Mouse (Mus musculus): ENCODE measurements around the gene Pdlim7. TPM values are rescaled to one million over a fixed set of nuclear protein-coding genes. Genes with fewer than 3 reads are reported as not detected.

Gene Pdlim7
- total RNA-seq, 2 experiments from 2014 or later: 82.1 to 101 TPM

DNA sequence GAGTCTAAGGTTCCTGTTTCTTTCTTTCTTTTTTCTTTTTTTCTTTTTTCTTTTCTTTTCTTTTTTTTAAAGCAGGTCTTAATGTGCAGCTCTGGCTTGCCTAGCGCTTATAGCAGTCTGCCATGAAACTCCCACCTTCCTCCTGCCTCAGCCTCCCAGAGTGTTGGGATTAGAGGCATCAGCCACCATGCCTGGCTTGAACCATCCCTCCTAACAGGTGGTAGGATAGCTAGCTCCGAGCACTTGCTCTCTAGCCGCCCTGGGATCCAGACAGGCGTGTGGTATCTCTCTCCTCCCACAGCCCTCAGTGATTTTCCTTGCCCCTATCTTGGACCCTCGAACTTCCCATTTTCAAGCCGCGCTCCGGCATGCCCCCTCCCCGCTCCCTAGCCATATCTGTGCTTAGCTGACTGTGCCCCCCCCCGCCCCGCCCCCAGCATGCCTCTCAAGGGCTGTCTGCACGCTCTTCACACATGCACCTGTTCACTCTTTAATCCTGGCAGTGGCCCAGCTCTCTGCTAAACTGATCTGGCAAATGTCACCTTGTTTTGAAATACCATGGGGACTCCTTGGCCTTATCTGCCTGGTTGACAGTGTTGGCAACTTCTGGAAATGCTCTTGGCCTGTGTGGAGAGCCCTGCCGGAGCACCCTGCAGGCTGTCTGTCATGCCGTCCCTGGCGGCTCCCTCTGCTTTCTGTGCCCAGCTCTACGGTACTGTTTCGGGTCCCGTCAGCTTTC is 18.4 kb downstream of the Pdlim7 start:
- peak in 1 of 2 experiments; percentile 24 for DNase-seq (ENCODE audit: low spot score in 2 of 2)
- intact Hi-C loops (cut with DNase I): no loop called here

DNA sequence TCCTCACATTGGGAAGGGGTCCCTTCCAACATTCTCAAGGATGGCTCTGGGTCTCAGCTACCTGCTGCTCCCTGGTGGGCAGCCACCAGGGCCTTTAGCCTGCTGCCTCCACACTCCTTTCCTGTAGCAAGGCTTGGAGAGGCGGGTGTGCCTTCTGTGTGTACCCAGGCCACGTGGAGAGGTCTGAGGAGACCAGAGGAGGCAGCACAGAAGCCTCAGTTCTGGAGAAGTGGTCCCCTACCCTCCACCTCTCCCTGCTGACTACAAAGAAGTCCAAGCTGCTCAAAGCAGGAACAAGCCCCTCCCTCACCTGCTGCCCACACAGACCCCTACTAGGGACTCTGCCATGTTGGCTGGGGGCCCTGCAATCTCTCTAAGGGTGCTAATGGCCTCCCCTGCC is 19.2 kb downstream of the Pdlim7 start:
- no peak for DNase-seq (ENCODE audit: low spot score in 2 of 2)

DNA sequence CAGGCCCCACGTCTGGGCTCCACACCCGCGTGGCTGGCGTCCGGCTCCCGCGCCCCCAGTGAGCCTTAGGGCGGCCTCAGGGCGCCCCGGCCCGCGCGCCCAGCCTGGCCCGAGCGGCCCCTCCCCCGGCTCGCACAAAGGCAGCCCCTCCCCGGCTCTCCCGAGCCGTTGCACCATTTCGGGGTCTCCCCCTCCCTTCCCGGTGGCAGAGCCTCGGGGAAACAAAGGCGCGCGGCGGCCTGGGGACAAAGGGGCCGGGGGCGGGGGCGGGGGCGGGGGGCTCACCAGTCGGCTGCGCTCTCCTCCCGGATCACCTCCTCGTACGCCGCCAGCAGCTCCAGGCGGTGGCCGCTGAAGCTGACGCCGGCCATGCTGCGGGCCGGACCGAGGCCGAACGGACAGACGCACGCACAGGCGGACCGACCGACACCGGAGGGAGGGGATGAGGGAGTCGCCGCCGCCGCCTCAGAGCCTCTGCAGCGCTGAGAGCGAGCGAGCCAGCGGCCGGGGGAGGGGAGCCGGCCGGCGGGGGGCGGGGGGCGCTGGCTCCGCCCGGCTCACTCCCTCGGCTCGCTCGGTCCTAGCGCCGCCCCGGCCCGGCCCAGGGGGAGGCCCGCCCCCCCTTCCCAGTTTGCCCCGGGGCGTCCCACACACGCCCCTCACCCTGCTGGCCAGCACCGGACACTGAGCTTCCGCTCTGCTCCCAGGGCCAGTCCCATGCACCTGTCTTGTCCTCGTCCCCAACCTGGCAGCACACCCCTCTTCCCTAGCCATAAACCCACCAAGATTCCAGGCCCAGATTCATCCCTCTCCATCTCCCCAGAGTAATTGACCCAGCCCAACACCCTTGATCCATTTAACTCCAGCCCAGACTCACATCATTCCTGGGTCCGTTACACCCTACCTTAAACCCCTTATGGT is 25.6 kb downstream of the Pdlim7 start, which contains the start of gene Dbn1:
TSS of gene Dbn1 (minus strand) at position 534 of the 921 bp plus-strand sequence.
- peak in 1 of 2 experiments; percentile 64 for DNase-seq (ENCODE audit: low spot score in 2 of 2)
- intact Hi-C loops (cut with DNase I): no loop called here

More for the DNA sequence above, 19.2 kb downstream of the Pdlim7 start:
- intact Hi-C loops (cut with DNase I): no loop called here

GRCm38 (mm10) chr13:55486916-55487577 is 26.4 kb downstream of the Pdlim7 start:
- intact Hi-C loops (cut with DNase I): no loop called here
- peak in 1 of 2 experiments; percentile 32 for DNase-seq (ENCODE audit: low spot score in 2 of 2)

DNA sequence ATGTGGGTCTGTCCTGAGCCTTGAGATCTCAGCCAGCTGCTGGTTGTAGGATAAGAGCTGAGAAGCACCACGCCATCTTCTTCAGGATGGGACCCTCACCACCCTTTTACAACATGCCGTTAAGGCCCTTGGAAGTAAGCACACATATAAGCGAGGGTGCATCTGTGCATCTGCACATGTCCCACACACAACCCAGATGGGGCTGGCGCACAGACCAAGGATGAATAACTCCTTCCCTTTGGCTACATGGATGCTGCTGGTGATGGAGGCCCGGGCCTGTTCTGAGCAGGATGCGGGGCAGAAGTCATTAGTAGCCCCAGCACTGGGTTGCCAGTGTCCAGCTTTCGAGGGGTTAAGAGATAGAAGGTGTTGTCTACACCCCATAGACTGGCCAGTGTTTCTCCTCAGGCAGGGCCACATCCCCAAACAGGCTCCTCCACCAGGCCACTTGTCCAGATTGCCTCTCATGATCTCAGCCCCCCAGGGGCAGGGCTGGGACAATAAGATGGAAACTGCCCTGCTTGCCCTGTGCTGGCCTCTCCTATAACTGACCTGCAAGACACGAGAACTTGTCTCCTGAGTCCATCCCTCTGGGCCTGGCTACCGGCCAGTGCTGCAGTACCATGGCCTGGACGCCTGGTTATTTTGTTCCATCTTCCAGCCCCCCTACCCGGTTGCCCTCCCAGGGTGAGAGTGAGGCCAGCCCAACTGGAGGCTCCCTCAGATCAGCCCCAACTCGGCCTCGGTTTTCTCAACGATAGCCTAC is 27.3 kb downstream of the Pdlim7 start:
- DNase-seq (ENCODE audit: low spot score in 2 of 2): peak in 1 of 2 experiments; percentile 22
- intact Hi-C loops (cut with DNase I): no loop called here

DNA sequence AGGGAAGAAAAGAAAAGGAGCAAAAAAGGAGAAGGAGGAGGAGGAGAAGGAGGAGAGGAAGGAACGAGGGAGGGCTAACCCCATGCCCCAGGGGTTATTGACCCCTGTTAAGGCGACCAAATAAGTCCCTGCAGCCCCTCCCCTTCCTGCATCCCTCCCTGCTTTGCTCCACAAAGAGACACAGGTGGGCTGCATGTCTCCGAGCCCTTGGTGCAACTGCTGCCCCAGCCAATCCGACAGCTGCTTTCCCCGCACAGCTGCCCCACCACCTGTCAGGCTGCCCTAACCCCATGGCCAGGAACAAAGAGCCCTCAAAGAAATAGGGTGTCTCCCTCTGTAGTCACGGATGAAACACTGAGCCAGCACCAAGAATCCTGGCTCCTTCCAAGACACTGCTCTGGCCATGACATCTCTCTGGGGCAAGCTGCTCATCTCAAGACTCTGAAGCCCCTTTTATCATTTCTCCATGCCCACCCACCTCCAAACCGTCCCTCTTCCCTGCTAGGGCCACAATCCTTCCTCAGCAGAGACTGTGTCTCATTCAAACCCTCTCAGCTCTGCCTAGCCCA is 28.9 kb downstream of the Pdlim7 start:
- intact Hi-C loops (cut with DNase I): no loop called here
- peak in 1 of 2 experiments; percentile 21 for DNase-seq (ENCODE audit: low spot score in 2 of 2)

GRCm38 (mm10) chr13:55483593-55483992 is 29.9 kb downstream of the Pdlim7 start:
- intact Hi-C loops (cut with DNase I): loop anchor here (2.0 kb wide), 1 partner anchor 29 kb away; the partner anchor contains the start of gene Pdlim7
- peak; percentile 90 to 91 for DNase-seq (ENCODE audit: low spot score in 2 of 2)

DNA sequence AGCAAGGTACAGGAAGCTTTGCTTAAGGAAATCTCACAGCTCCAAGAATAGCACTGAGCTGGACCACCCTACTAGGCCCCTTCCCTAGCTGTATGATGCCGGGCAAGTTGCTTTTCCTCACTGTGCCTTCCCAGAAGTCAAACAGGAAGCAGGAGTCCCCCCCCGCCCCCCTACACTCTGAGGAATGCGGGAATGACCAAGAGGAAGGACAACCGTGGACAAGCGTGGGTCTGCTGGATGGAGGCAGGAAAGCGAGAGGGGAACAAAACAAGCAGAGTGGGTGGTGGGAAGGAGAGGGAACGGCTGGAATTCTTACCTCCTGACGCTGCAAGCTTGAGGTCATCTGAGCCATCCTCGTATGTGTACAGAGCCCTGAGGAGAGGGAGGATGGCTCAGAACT is 30.4 kb downstream of the Pdlim7 start:
- intact Hi-C loops (cut with DNase I): loop anchor here (2.0 kb wide), 1 partner anchor 30 kb away; the partner anchor contains the start of gene Pdlim7
- peak in 1 of 2 experiments; percentile 32 for DNase-seq (ENCODE audit: low spot score in 2 of 2)

GRCm38 (mm10) chr13:55482542-55482941 is 30.9 kb downstream of the Pdlim7 start:
- intact Hi-C loops (cut with DNase I): loop anchor here (2.0 kb wide), 1 partner anchor 30 kb away; the partner anchor contains the start of gene Pdlim7
- DNase-seq (ENCODE audit: low spot score in 2 of 2): peak in 1 of 2 experiments; percentile 19

DNA sequence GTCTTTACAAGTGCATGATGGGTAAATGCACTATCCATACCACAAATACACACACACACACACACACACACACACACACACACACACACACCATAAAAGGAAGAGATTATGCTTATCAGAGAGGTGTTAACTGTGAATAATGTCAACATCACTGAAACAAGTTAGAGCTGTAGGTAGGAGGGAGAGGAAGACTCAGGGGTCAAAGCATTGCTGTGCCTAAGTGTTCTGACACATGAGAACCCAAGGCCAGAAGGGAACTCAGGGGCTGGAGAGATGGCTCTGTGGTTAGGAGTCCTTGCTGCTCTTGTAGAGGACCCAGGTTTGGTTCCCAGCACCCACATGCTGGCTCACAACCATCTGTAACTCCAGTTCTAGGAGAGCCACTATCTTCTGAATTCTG is 33.5 kb downstream of the Pdlim7 start:
- DNase-seq (ENCODE audit: low spot score in 2 of 2): no peak
- intact Hi-C loops (cut with DNase I): no loop called here

GRCm38 (mm10) chr13:55479008-55479407 is 34.5 kb downstream of the Pdlim7 start:
- intact Hi-C loops (cut with DNase I): no loop called here

GRCm38 (mm10) chr13:55478036-55478435 is 35.4 kb downstream of the Pdlim7 start:
- intact Hi-C loops (cut with DNase I): no loop called here

More at GRCm38 (mm10) chr13:55479008-55479407, 34.5 kb downstream of the Pdlim7 start:
- no peak for DNase-seq (ENCODE audit: low spot score in 2 of 2)

DNA sequence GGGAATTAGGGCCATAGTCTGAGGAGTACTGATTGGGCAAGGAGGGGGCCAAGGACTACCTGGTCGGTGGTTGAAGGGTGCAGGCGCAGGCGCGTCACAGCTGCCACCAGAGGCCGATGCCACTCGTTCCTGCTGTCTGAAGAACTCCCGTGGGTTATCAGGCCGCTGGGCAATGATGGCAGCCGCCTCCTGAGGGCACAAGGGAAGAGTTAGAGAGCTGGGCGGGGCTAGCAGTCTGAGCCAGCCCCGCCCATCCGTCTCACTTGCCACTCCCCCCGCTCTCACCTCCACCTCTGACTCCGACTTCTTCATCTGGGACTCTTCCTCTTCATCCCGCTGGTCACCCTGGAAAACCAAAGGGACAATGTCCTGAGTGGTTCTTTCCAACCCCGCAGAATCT is 36.0 kb downstream of the Pdlim7 start:
- no peak for DNase-seq (ENCODE audit: low spot score in 2 of 2)
- intact Hi-C loops (cut with DNase I): no loop called here

More at GRCm38 (mm10) chr13:55478036-55478435, 35.4 kb downstream of the Pdlim7 start:
- peak in 1 of 2 experiments; percentile 46 for DNase-seq (ENCODE audit: low spot score in 2 of 2)

DNA sequence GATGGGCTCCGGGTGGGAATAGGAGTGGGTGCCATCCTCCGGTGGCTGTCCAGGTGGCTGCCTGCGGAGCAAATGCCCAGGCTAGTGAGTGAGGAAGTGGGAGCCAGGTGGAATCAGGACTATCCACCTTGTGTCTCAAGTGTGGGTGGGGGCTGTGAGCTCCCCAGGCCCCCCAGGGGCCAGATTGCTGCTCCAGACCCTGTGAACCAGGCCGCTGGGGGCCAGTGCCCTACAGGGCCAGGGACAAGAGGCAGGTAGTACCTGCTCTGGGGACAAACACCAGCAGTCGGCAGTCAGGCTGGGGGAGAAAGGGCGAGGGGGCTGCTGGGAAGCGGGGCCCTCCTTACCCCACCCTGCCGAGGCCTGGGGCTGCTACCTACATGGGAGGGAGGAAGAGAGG is 37.2 kb downstream of the Pdlim7 start:
- no peak for DNase-seq (ENCODE audit: low spot score in 2 of 2)
- intact Hi-C loops (cut with DNase I): no loop called here

- intact Hi-C loops (cut with DNase I): no loop called here
Measured at GRCm38 (mm10) chr13:55475750-55476149, 37.7 kb downstream of the Pdlim7 start.

DNA sequence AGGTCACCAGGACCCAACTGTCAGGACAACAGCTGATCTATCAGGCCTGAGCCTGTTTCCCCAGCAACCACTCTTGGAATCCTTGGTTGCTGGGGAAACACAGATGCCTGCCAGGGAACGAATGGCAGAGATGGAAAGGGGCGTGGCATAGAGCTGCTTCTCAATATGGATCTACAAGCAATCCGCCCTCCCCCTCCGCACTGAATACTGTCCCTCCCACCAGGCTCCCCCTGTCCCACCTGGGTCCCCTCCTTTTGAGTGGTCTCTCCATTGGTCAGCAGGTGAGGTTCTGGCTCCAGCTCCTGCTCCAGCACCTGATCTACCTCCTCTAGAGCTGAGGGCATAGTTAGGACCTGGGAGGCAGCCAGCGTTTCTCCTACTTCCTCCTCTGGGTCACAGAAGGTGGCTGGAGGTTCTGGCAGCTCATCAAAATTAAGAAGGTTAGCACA is 38.8 kb downstream of the Pdlim7 start:
- intact Hi-C loops (cut with DNase I): no loop called here
- peak; percentile 70 to 71 for DNase-seq (ENCODE audit: low spot score in 2 of 2)

More at GRCm38 (mm10) chr13:55475750-55476149, 37.7 kb downstream of the Pdlim7 start:
- no peak for DNase-seq (ENCODE audit: low spot score in 2 of 2)

DNA sequence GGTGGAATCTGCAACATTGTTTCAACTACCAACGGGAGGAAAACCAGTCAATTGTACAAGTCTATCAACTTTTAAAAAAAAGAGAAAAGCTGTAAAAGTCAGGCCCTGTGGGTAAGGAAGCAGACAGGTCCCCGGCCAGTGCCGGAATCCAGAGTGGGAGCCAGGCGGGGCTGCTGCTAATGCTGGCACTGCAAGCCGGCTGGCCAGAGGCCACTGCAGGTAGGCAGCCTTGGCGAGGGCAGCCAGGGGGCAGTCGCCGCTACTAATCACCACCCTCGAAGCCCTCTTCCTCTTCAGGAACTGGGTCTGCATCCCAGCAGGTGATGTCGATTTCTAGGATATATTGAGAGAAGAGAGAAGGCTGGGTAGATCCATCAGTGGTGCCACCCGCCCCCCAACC is 39.5 kb downstream of the Pdlim7 start:
- peak; percentile 28 to 44 for DNase-seq (ENCODE audit: low spot score in 2 of 2)
- intact Hi-C loops (cut with DNase I): loop anchor here (2.0 kb wide), 1 partner anchor 43 kb away; no protein-coding TSS in a partner anchor

Measured in left cerebral cortex, postnatal 36 days (tissue).